Mouse (Mus musculus) lung, adult 10 weeks (tissue): ENCODE results near the gene Olfr1346. TPM values are rescaled to one million over a fixed set of nuclear protein-coding genes. Genes with fewer than 3 reads are reported as not detected.

Experiments
- polyA plus RNA-seq: library from polyadenylated mRNA; stranded (reverse); fragments of 350-450 nt; fragmentation: Illumina TruSeq; extraction: RNeasy Lipid Tissue Mini Kit (QIAGEN cat#74804); gene quantifications from one replicate; pipeline ENCODE4 v1.2.3, GENCODE M21; 2014; ENCODE audit warnings: low read depth, low replicate concordance; ENCODE audit not compliant: insufficient read depth

The Olfr1346 gene
- not detected for polyA plus RNA-seq

GRCm38 (mm10) chr7:6466951-6467350 lies at the start of gene Olfr1346:
Olfr1346 (plus strand) TSS chr7:6467101.

GRCm38 (mm10) chr7:6438388-6438787 lies 28.5 kb upstream of the Olfr1346 start, which contains the start of gene Olfr1344:
Olfr1344 (plus strand) TSS chr7:6438688.

GRCm38 (mm10) chr7:6455868-6456267 lies 11.0 kb upstream of the Olfr1346 start, which contains the start of gene Olfr1336:
Olfr1336 (plus strand) TSS chr7:6456168.

GRCm38 (mm10) chr7:6486841-6487240 lies 19.9 kb downstream of the Olfr1346 start, which contains the start of gene Olfr5:
Olfr5 (minus strand) TSS chr7:6486941.

GRCm38 (mm10) chr7:6499655-6500054 lies 32.8 kb downstream of the Olfr1346 start, which contains the start of gene Olfr1347:
Olfr1347 (minus strand) TSS chr7:6499755.

GRCm38 (mm10) chr7:6508648-6509047 lies 41.7 kb downstream of the Olfr1346 start, which contains the start of gene Olfr1348:
Olfr1348 (minus strand) TSS chr7:6508748.

GRCm38 (mm10) chr7:6522850-6523249 lies 55.9 kb downstream of the Olfr1346 start, which contains the start of gene Olfr1349:
Olfr1349 (minus strand) TSS chr7:6522950.

Other genes with a start within 250 kb of the Olfr1346 start
- not detected for gene Zscan5b, start 244.8 kb upstream of the Olfr1346 start, polyA plus RNA-seq
- not detected for gene Epp13, start 214.4 kb upstream of the Olfr1346 start, polyA plus RNA-seq
- gene Zfp667, start 180.5 kb upstream of the Olfr1346 start, polyA plus RNA-seq: 2.2 TPM
- gene Zfp583, start 135.8 kb upstream of the Olfr1346 start, polyA plus RNA-seq: 1.8 TPM
- 0.27 TPM for gene Gm3854, start 123.3 kb upstream of the Olfr1346 start, polyA plus RNA-seq
- 1.1 TPM for gene Zfp78, start 103.8 kb upstream of the Olfr1346 start, polyA plus RNA-seq
- 2.1 TPM for gene Zfp28, start 83.8 kb upstream of the Olfr1346 start, polyA plus RNA-seq
- not detected for gene Smim17, start 68.4 kb upstream of the Olfr1346 start, polyA plus RNA-seq
- gene Gm20715, start 56.8 kb upstream of the Olfr1346 start, polyA plus RNA-seq: not detected
- not detected for gene Olfr1344, start 28.4 kb upstream of the Olfr1346 start, polyA plus RNA-seq
- not detected for gene Olfr1336, start 10.9 kb upstream of the Olfr1346 start, polyA plus RNA-seq
- gene Olfr5, start 19.8 kb downstream of the Olfr1346 start, polyA plus RNA-seq: not detected
- gene Olfr1347, start 32.7 kb downstream of the Olfr1346 start, polyA plus RNA-seq: not detected
- gene Olfr1348, start 41.6 kb downstream of the Olfr1346 start, polyA plus RNA-seq: not detected
- not detected for gene Olfr1349, start 55.8 kb downstream of the Olfr1346 start, polyA plus RNA-seq
- not detected for gene Olfr1350, start 97.7 kb downstream of the Olfr1346 start, polyA plus RNA-seq
- gene Zim1, start 229.3 kb downstream of the Olfr1346 start, polyA plus RNA-seq: 0.10 TPM